Mouse (Mus musculus) stomach, postnatal 0 days (tissue): ENCODE measurements around the gene Hoxa13.

Source experiments
- CTCF ChIP-seq: IDR thresholded peaks from 2 replicates; pipeline ENCODE4 v1.5.1; 2016; ENCODE audit warnings: antibody characterized with exemption, low read depth, mild to moderate bottlenecking, moderate library complexity
- EP300 ChIP-seq: optimal IDR thresholded peaks from 2 replicates; pipeline ENCODE3; 2016; ENCODE audit warnings: antibody characterized with exemption

- no peak for TF ChIP-seq CTCF
- TF ChIP-seq EP300 = no peak
These were observed 20.9 kb downstream of the Hoxa13 start for GRCm38 (mm10) chr6:52239625-52240388.
